Mouse (Mus musculus) left cerebral cortex, postnatal 25 days (tissue): ENCODE results near the gene Tmem108. TPM values are rescaled to one million over a fixed set of nuclear protein-coding genes. Genes with fewer than 3 reads are reported as not detected.

Source experiments
- DNase-seq, 2 experiments: peaks; one replicate each; pipeline ENCODE4 v3.0.0; 2022; ENCODE audit warnings: low spot score in 2 of 2, mixed read lengths in 1 of 2
- intact Hi-C: fragments of 180-260 bp; cut with DNase I; formaldehyde crosslinking; loops from one replicate; pipeline ENCODE4 v1.15.1; 2025
- total RNA-seq, 2 experiments: library from RNA; stranded (reverse); gene quantifications; 2 replicates each; pipeline ENCODE4 v1.2.3; 2021

Tmem108 gene
- total RNA-seq, 2 experiments from 2014 or later, result 30.4 to 31.4 TPM

- no peak for DNase-seq
- intact Hi-C loops, result no loop called here
These were observed 187.5 kb downstream of the Tmem108 start for GRCm38 (mm10) chr9:103573994-103574750.

GRCm38 (mm10) chr9:103570158-103570741 is 191.4 kb downstream of the Tmem108 start:
- DNase-seq, result no peak
- intact Hi-C loops, result no loop called here

- no peak for DNase-seq
- intact Hi-C loops, result no loop called here
These were observed 192.7 kb downstream of the Tmem108 start for GRCm38 (mm10) chr9:103568983-103569382.

DNA sequence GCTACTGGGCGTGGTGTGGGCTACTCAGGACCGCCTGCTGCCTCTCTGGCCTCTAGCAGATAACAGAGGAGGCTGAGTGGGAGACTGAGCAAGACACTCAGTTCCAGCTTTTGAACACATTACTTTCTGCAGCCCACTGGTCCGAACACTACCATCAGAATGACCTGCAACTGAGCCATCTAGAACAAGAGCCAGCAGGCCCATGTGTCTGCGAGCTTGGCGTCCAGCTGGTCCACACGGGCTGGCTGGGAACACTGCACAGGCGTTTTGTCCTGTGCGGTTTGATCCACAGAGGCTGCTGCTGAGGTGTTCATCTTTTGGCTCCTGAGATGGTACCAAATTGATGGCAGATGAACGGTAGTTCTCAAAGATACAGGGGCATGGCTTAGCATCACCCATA is 196.5 kb downstream of the Tmem108 start:
- DNase-seq, result no peak
- intact Hi-C loops, result no loop called here

GRCm38 (mm10) chr9:103563864-103564610 is 197.6 kb downstream of the Tmem108 start:
- intact Hi-C loops, result no loop called here
- no peak for DNase-seq

DNA sequence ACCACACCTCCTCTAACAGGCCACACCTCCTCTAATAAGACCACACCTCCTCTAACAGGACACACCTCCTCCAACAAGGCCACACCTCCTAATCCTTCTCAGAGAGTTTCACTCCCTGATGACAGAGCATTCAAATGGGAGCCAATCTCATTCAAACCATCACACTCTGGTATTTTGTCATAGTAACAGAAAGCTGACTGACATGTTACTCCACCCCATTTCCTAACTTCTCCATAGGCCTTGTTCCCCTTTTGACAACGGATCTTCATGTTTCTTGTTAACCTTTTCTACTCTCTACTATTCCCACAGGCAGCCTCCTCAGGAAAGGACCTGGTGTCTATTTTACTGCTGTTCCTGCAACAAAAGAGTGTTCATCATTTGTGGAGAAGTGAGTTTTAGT is 199.6 kb downstream of the Tmem108 start:
- intact Hi-C loops, result no loop called here
- no peak for DNase-seq

GRCm38 (mm10) chr9:103558741-103559140 is 202.9 kb downstream of the Tmem108 start:
- intact Hi-C loops, result loop anchor here (1.0 kb wide), 1 partner anchor 9 kb away; no protein-coding TSS in a partner anchor
- DNase-seq, result peak; percentile 42 to 55

- DNase-seq, result peak; percentile 74 to 93
- intact Hi-C loops, result loop anchor here (1.0 kb wide), 1 partner anchor 9 kb away; no protein-coding TSS in a partner anchor
These were observed 203.4 kb downstream of the Tmem108 start for GRCm38 (mm10) chr9:103558240-103558639.

DNA sequence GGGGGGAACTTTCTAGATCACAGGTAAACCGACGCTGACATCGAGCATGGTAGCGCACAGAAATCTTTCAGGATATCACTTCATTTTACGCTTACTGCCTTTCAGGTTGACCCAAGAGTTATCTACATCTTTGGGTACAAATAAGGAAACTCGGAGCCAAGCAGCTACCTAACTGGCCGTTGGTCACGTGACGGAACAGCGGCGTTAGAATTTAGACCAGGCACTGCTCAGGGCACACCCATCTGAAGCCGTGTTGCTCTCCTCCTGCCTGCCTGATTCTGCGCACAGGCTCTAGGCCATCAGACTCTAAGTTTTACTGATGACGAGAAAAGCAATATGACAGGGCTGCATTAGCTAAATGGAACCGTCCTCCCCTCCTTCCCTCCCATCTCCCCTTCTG is 204.6 kb downstream of the Tmem108 start:
- no peak for DNase-seq
- intact Hi-C loops, result no loop called here

DNA sequence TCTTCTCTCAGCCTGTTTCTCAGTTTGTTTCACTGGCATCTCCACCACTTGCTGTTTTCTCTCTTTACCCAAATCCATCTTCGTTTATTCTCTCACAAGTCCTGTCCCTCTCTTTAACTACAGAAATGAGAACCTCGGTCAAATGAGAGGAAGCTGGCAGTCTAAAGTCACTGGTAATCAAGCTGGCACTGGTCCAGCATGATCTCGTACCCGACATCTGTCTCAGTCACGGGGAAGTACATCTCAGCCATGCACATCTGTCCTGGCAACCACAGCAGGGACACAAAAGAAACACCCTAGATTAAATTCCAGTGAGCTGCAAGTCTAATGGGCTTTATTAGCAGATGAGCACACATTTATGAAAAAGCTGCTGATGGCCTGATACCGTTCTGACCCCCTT is 206.3 kb downstream of the Tmem108 start:
- intact Hi-C loops, result no loop called here
- no peak for DNase-seq

DNA sequence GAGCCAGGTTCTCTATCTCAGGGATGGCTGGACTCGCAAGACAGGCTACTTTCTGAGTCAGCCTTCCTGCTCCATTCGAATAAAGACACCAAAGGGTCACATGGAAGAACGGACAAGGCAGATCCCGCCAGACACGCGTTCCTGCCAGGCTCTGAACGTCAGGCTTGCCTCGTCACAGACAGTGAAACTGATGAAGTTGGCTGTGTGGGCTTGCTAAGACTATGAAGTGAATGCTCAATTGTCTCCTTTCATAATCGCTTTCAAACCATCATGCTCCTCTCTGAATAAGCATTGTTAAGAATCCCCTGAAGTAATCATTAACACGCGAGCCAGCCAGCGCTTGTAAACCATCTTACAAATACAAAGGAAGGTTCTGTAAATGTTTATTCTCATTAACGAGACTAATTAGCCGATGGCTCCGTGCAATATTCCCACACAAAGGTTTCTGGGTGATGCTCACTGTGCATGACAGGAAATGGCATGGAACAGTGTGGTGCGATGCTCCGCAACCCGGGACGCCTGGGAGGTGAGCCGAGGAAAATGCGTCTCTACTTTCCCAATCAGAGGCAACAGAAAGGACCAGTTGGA is 210.9 kb downstream of the Tmem108 start:
- no peak for DNase-seq
- intact Hi-C loops, result no loop called here

DNA sequence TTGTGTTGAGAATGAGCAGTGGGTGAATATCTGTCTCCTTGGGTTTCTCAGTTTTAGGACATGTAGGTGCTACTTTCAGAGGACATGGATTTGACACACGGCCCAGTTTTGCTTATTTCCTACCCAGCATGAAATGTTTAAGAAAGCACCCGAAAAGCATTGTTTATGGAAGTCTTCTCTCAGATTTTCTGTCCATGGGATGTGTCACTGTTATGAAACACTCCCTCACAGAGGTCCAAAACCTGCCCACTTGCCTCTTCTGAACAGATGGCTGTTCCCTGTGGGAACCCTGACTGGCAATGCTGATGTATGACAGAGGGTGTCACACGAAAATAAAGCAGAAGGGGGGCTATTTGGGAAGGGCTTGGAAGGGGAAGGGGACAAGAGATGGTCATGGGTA is 212.5 kb downstream of the Tmem108 start:
- intact Hi-C loops, result loop anchor here (1.0 to 2.0 kb wide), 3 partner anchors 9 to 50 kb away; no protein-coding TSS in a partner anchor
- DNase-seq, result peak in 1 of 2 experiments; percentile 93

GRCm38 (mm10) chr9:103548606-103549005 is 213.0 kb downstream of the Tmem108 start:
- DNase-seq, result no peak
- intact Hi-C loops, result loop anchor here (1.0 to 2.0 kb wide), 3 partner anchors 10 to 50 kb away; no protein-coding TSS in a partner anchor

DNA sequence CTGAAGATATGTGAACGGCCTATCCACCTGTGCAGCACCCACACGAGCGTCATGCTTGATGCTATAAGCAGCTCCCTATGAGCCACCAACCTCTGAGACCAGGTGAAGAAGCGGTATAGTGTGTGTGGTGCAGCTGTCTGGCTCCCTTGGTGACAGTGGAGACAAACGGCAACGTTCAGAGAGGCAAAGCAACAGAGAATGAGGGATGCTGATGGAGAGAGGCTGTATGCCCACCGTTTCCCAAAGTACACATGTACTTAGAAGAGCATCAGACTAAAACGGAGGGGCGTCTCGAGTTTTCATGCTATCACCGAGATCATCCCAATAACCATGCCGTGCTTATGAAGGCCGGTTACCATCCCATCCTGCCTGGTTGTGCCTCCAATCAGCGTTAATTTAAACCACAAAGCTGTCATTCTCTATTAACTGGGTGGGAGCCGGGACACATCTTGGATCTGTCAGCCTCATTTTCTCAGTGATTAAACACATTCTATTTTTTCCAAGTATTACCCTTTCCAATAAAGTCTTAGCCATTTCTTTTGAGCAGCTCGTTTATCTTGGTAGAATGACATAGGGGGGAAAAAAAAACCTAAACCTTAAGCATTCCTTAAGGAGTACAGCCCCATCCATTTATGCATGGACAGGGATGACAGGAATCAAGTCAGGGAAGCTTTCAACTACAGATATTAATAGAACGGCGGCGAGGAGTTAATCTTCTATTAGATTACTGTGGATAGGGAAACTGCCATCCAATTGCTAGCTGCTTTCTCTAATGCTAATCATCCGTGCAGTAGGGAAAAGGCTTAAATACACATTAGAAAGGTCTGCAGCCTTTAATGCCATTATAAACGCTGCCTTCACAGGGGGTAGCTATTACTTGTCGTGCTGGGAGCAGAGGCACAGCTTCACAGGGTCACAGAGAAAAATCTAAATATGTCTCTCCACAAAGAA is 214.7 kb downstream of the Tmem108 start:
- intact Hi-C loops, result no loop called here

DNA sequence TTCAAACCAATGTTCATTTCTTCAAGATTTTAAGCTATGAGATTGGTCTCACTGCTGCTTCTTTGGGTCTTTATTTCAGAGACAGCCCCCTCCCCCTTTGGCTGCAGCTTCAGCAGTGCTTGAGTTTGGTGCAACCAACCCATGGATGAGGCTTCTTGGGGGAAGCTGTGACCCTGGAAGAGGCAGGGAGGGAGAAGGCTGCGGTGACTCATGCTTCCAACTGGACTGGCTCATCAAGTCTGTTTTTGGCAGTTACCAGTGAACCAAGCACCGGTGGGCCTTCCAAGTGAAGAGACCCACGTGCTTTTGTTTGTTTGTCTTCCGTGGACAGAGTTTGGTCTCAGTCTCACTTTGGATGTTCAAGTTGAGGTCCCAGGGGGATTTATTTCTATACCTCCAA is 215.9 kb downstream of the Tmem108 start:
- intact Hi-C loops, result no loop called here

More for the DNA sequence above, 214.7 kb downstream of the Tmem108 start:
- no peak for DNase-seq

DNA sequence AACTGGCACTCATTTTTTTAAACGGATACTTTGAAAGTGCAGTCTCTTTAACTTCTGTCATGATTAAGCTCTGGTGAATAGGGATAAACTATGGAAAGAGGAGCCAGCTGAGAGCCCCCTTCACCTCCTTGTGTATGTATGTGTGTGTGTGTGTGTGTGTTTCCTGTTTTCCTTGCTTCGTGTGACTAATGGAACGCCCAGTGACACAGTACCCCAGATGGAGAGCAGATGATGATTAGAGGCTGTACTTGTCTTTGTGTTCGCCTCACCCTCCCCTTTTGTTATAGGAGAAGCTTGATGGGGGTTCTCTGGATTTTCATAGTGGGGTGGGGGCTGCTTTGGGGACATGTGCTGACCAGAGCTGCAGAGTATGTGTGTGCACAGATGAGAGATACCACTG is 216.4 kb downstream of the Tmem108 start:
- intact Hi-C loops, result no loop called here
- DNase-seq, result no peak

More for the DNA sequence above, 215.9 kb downstream of the Tmem108 start:
- DNase-seq, result no peak

DNA sequence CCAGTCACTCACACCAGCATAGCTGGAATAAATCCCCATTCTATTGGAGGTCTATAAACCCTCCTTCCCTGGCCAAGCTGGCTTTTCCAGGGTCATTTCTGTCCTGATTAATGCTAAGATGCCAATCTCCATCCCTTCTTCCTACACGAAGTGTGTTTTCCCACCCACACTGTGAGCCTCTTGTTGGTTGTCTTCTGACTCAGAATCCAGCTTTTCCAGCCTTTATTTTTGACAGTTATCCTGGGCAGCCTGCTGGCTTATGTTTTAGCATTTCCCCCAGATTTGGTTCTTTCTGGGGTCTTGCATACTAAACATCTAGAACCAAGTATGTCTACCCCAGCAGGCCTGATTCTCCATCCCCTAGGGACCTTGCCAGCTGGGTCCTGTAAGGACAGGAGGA is 217.0 kb downstream of the Tmem108 start:
- DNase-seq, result peak in 1 of 2 experiments; percentile 63
- intact Hi-C loops, result no loop called here

- intact Hi-C loops, result no loop called here
- no peak for DNase-seq
These were observed 221.1 kb downstream of the Tmem108 start for GRCm38 (mm10) chr9:103540518-103540917.
